Mouse (Mus musculus): ENCODE measurements at regions not wholly inside any gene's neighbourhood (a gene's known extent, or its start where the extent isn't known, plus 50 kb on each side); places are given as distances from the start of the nearest gene placed in this dataset.

DNA sequence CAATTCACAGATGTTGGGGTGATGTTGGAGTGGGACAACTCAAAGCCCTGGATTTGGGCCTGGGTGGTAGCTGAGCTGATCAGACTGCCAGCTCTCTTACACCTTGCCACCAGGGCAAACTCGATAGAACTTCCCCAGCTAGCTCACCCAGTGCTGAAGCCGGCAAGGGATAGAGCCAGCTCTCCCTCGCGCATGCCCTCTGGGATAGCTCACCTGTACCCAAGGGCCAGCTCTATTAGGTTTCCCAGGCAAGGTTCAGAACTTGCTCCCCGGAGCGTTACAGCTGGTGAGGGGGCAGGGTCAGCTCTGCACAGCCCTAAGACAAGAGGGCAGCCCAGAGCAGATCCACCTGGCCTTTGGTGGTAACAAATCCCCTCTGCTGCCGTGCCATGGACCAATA is 54.1 kb upstream of the 1700012A03Rik start:
- no peak for DNase-seq (ENCODE audit: low spot score in 2 of 2)

DNA sequence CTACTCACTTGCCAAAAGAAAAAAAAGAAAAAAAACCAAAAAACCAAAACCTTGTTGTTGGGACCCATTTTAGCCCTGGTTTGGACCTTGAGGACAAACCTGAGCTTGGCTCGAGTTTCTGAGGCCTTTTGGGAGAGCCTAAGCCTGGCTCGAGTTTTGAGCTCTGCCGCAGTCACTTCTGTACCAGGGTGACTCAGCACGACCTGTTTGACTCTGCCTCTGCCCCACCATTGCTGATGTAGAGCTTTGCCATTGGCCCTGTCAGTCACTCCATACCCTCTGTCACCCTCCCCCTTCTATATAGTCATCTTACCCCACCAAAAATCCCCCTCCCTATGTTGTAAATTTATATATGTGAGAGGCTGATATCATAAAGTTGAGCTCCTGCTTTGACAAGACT is 54.8 kb upstream of the 1700012A03Rik start:
- DNase-seq (ENCODE audit: low spot score in 2 of 2): no peak

DNA sequence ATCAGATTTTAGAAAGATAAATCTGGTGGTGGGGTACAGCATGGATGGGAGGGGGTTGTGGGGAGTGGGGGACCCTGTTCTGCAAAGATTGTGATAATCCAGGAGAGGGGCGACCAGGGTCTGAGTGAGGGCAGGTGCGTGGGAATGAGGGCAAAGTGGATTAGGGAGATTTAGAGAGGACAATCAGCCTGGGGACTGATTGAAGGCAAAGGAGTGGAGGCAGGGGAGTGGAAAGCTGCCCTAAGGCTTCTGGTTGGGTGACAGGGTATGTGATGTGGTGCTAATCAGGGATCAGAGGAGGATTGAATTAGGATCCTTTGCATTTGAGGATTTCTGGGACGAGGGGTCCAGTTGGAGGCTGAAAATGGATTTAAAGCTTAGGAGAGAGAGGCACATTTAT is 64.3 kb upstream of the 1700012A03Rik start:
- no peak for DNase-seq (ENCODE audit: low spot score in 2 of 2)

DNA sequence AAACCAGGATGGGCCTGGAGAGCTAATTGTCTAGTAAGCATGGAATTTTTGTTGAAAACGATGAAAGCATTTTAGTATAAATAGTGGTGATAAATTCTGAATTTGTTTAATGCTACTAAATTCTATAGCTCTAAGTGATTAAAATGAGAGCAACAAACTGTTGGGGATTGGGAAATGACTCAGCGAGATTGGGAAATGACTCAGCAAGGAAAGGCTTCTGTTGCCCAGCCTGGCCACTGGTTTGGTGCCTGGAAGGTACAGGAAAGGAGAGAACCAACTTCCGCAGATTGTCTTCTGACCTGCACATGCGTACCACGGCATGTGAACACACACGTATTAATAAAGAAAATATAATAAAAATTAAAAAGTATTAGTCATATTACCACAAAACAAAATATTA is 73.3 kb upstream of the 1700012A03Rik start:
- DNase-seq (ENCODE audit: low spot score in 2 of 2): no peak

DNA sequence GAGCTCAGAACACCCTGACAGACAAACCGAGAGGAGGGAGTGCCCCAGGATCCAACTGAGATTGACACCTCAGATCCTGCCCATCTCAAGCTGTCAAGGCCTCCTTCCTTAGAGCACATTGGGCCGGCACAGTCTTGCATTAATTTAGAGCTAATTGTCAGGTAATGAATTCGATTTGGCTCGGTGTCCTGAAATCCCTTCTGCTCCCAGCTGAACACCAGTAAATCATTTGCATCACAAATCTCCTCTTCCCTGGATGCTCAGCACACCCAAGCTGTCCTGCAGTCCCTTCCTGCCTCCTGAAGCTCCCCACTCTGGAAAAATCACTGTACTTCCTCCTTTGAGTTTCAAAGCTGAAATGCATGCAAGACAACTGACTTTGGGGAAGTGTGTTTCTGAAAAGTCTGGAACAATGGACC is 102.0 kb upstream of the 1700012A03Rik start:
- DNase-seq (ENCODE audit: low spot score in 2 of 2): no peak

DNA sequence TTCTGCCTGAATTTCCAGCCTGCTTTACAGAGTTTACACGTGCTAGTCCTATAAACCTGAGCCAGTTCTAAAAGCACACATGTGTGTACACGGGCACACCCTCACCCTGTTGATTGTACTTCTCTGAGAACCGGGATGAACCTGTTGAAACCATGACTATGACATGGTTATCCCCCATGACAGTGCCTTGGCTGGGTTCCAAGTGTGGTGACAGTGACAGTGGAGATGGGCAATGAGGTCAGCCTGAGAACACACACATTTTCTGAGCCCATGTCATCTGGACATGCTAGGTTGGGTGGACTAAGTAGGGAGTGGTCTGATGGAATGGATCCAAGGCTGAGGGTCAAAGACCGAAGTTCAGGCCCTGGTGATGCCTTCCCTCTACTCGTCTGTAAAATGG is 103.5 kb upstream of the 1700012A03Rik start:
- DNase-seq (ENCODE audit: low spot score in 2 of 2): no peak

DNA sequence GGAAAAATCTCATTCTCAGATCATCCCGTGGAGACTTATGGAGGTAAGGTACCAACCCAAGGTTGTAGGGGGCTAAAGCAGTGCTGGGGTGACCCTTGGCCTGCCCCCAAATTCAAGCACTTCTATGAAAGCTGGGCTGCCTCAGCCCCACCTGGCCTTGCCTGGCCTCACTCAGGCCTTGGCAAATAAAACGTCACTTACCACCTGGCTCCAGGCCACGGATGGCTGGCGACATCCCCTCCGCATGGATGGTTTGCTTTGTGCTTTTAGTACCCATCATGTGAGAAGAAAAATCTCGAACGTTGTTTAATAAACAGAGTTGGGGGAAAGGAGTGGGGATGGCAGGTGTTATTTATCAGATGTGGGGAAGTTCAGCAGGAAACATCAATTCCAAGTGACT is 104.7 kb upstream of the 1700012A03Rik start:
- DNase-seq (ENCODE audit: low spot score in 2 of 2): no peak

DNA sequence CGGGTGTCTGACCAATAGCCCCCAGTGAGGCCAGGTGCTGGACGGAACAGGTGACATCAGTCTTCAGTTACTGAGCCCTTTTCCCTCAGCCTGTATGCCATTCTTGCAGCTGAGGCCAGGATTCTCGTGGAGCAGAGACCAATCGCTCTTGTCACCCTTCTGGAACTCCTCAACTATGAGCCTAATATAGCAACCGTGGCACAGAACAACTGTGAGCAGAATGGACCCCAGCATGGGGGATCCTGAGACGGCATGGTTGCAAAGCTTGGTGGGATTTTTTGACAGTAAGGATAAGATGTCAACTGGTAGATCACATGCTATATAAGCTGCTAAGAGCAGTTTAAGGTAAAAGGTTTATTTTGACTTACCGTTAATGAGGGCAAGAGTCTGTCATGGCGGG is 105.5 kb upstream of the 1700012A03Rik start:
- DNase-seq (ENCODE audit: low spot score in 2 of 2): no peak

DNA sequence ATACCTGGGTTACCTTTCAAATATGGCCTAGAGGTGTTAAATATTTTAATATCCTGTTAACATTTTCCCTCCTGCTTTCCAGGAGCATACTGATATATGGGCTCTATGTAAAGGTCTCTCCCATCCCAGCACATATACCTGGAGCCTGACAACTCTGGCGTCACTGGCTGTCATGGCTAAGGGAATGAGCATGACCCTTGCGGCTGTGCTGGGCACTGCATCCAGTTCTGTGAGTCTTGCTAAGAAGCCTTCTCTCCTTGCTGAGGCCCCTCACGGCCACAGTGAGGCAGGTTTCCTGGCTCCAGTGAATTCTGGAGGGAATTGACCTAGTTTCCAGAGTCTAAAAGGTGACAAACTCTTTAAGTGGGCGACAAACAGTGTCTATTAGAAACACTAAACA is 107.3 kb upstream of the 1700012A03Rik start:
- DNase-seq (ENCODE audit: low spot score in 2 of 2): no peak

DNA sequence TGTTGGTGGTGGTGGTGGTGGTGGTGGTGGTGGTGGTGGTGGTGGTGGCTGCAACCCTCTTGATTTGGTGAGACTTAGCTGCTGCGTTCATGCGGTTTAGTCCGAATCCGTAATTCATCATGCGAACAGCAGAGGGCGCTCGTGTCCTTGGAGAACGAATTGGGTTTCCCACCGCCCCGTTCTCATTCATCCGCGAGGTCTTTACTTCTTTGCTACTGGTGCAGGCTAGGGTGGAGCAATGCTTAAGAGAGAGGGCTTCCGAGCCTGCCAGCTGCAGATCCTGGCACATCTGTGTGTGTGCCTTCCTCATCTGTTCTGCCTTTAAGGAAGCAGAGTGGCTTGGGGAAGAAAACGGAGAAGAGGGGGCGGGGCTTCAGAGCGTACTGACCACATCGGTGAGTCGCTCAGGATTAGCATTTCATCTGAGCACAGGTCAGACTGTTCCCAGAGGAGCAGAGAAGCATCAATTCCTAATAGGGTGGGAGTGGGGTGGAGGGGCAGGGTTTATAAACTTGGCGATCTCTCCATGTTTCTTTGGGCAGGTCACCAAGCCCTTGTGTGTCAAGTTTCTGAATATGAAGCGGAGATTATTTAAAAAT is 111.7 kb upstream of the 1700012A03Rik start:
- DNase-seq (ENCODE audit: low spot score in 2 of 2): peak; percentile 41 to 79

DNA sequence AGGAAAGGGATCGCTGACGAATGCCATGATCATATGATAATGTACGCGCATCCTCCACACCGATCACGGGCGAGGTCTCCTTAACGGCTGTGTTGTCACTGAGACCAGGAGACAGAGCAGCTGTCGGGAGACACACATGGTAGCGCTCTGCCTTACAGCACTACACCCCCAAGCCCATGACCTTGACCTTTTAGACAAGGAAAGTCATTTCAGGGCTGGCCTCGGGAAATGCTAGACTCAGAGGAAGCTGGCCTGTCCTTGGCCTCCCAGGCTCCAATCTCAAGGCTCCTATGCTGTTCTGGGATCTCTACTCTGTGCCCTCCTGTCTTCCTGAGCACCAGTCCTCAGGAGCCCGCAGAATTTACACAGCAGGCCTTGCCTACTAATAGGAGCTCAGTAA is 112.9 kb upstream of the 1700012A03Rik start:
- DNase-seq (ENCODE audit: low spot score in 2 of 2): no peak

DNA sequence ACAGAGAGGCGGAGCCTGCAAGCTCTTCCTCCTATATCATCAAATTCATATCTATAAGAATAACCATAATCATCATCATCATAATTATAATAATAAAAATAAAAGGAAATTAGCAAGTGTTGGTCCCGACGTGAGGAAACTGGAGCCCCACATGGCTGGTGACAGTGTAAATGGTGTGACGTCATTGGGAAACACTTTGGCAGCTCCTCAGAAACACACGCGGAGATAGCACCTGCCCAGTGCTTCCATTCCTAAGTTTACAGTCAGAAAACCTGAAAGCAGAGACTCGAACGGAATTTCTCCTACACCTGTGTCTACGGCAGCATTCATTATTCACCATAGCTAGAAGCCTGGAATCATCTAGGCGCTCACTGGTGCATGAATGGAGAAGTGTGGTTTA is 115.2 kb upstream of the 1700012A03Rik start:
- DNase-seq (ENCODE audit: low spot score in 2 of 2): no peak

DNA sequence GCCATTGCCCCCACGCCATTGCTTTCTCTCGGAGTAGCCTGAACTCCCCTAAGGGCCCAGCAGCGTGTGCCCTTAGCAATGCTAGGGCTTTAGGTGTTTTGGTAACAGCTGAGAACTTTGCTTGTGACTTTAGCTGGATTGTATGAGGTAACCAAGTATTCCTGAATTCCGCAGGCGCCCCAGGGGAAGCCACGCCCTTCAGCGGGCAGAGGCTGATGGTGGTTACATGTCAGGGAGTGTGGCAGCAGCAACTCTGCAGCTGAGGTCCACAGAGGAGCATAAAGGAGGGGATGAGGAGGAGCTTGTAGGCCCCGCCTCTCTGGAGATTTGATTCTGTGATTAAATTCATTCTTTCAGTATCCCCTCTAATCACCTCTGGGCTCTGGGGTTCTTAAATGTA is 116.1 kb upstream of the 1700012A03Rik start:
- no peak for DNase-seq (ENCODE audit: low spot score in 2 of 2)

DNA sequence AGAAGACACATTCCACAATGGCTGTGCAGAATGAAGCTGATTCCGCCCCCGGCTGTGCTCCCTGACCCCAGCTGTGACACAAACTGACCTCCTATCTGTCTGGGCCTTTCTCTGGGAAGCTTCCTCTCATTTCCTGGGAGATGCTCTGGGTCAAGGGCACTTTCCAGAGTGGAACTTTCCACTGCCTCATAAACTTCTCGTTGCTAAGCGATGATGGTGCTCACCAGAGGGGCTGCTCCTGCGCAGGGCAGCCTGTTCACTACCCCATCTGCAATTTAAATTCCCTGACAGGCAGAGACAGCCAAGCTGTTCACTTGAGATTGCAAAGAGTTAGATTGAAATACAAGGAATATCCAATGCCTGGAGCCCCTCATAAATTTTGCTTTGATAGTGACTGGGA is 116.7 kb upstream of the 1700012A03Rik start:
- DNase-seq (ENCODE audit: low spot score in 2 of 2): no peak

DNA sequence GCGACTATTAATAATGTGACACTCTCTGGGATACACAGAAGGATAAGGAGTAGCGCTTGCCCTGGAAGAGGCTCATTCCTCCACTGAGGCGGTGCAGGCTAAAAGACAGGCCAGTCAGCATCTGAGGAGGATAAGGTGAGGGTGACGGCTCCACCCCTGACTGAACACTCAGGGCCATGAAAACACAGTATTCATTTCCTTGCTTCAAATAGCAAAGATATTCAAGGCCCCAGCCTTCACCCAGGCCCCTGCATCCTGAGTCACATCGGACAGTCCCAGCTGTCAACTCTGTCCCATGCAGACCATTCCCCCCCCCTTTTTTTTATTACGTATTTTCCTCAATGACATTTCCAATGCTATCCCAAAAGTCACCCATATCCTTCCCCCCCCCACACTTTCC is 118.9 kb upstream of the 1700012A03Rik start:
- DNase-seq (ENCODE audit: low spot score in 2 of 2): no peak

DNA sequence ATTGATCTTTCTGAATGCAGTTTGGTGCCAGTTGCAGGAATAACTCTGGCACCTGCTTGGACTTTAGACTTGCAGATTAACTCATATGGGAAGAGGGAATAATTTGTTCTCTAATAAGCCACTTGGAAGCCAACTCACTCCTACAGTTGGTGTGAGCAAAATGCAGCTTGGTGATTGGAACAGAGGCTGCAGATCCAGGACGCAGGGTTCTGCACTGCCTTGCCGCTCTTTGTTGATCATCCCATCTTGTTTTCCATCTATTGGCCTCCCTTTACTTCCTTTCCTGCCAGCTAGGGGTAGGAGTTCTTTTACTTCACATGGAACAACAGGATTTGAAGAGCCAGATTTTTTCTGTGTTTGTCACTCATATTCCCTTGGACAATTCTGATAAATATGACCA is 120.9 kb upstream of the 1700012A03Rik start:
- no peak for DNase-seq (ENCODE audit: low spot score in 2 of 2)

DNA sequence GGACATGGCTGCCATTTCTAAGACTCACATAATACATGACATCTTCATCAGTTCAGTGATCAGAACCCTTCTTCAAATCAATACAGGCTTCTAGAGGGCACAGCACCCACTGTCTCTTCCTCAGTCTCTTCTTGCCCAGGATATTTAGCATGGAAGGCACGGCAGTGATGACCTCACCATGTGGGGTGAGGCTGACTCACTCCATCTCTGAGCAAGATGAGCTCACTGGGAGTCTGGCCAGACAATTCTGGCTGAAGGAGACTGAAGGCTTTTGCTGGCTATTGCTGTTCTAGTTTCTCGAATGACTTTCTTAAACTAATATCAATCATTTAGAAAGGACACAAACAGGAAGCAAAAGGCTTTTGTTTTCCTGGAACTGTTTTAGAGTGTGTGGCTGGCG is 122.9 kb upstream of the 1700012A03Rik start:
- no peak for DNase-seq (ENCODE audit: low spot score in 2 of 2)

DNA sequence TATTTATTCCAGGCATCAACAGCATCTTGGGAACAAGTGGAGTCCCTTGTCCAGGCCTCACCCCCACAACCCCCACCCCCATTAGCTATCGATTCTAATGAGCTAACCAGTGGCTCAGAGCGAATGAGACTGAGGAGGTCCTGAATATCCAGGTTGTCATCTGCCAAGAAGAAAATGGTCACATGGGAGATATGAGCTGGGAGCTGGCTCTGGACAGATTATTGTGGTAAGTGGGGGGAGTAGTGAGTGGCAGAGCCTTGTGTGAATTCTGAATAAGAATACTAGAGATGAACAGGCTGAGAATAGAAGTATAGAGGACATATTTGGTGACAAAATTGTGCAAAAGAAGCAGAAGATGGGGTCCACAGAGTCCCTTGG is 125.4 kb upstream of the 1700012A03Rik start:
- DNase-seq (ENCODE audit: low spot score in 2 of 2): no peak

DNA sequence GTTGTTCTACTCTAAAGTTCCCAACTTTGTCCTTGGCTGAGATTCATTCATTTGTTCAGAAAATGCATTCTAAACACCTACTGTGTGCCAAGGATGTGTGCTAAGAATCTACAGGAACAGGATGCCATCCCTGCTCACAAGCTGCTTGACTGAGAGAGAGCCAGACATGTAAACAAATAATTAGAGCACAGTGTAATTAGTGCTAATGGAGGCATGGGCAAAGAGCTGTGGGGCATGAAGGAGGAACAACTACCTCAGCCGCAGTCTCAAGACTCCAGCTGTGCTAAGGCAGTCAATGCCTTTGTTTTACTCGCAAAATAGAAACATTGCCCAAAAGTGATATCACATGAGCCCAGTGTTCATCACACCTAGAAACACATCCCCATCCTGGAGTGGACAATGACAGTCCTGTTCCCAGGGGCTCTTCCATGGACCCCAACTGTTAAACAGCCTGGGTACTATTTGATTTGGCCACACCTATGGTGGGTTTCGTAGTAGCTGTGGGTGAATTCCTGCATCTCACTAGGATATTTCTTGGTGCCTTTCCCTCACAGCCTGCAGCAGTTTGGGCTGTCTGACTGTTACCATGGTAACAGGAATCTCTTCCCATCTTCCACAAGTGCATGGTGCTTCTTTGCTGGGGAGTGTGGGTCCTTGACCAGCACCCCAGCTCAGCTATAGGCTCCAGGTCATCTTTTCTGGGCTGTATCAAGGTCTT is 125.9 kb upstream of the 1700012A03Rik start:
- DNase-seq (ENCODE audit: low spot score in 2 of 2): no peak

DNA sequence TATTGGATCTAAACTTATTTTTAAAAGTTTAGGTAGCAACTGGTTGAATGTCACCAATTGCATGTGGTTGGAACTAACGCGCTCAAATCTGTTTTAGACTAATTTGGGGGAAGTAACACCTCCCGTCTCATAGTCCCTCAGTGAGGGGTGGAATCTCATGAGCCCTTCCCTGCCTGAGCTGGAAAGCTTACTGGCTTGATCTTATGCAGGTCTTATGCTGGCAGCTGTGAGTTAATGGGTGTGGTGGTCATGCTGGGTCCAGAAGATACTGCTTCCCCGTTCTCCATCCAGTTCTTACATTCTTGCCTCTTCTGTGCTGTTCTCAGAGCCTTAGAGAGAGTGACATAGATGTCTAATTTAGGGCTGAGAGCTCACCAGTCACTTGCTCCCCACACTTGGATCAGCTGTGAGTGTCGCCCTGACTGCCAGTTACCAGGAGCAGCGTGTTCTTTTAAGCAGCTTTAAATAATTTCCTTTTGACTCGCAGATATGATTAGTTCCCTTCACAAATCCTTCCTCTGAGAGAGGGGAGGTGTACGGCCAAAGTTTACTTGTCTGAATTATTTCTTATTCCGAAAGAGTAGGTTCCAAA is 128.4 kb upstream of the 1700012A03Rik start:
- no peak for DNase-seq (ENCODE audit: low spot score in 2 of 2)

DNA sequence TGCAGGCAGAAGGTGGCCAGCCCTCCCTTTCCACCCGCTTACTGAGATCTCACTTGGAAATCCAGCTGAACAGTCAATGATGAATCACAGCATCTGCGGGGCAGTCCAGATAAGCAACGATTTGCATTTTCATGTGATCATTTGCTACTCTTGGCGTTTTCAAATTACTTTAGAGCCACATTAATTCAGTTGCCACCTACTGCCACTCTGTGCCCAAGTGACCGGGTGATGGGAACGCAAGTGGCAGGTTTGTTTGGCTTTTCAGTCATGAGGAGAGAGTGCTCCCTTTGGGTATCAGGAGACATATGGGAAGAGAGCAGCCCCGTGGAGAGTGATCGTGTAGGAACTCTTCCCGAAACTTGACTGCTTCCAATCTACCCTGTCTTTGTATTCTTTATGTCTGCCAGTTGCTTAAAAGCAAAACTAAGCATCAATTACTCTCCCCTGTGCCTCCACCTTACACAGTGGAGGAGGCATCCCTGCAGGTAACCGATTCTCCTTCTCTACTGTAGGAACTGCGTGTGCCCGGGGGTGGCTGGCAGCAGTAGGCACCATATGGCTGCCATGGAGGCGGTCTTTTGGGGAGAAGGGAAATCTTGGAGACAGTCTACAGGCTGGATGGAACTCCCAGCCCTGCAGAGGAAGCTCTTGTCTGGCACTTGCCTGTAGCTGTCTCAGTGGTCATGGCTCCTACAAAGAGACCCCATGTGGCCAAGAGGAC is 132.5 kb upstream of the 1700012A03Rik start:
- DNase-seq (ENCODE audit: low spot score in 2 of 2): no peak

DNA sequence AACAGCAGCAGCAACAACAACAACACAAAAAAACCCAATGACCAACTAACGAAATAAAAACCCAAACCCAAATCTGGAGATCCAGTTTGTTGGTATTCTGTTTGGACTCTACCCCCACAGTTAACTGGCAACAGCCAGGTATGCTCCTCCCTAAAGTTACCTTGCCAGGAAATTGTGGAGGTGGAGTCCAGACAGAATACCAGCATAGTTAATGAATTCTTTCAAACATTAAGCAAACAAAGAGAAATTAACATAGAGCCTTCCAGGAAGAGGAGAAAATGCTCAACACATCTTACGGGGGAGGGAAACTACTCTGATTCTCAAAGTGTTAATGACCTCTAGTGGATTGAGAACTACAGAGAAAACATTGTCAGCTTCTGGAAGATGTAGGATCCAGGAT is 148.3 kb upstream of the 1700012A03Rik start:
- no peak for DNase-seq (ENCODE audit: low spot score in 2 of 2)

DNA sequence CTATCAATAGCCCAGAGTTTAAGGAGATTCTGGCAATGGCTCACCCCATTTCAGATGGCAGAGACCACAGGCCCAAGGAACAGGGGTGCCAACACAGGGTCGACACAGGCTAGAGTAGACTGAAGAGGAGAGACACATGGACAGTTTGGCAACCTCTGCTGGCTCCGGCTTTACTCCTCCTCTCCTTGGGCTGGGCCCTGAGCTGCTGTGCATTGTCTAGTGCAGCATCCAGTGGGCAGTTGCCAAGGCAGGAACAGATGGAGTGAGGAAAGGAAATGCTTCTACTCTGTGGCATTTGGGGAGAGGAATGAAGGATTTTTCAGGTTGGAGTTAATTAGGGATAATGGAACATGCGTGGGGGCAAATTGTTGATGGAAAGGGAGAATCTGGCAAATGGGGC is 151.0 kb upstream of the 1700012A03Rik start:
- no peak for DNase-seq (ENCODE audit: low spot score in 2 of 2)
